Mouse (Mus musculus) brain, embryonic 18.5 days (tissue): Measurements from ENCODE around the gene Hecw1.
"Not testable (repeated sequence)": the region's sequence is repeated elsewhere in the genome, so short reads cannot be mapped to it uniquely, and the experiment has no call there.

Experiments
- DNase-seq: peaks from one replicate; pipeline ENCODE4 v3.0.0-alpha.2; 2012; ENCODE audit warnings: low read depth, low spot score

The Hecw1 gene

GRCm38 (mm10) chr13:14374470-14374869 is 148.6 kb downstream of the Hecw1 start:
- no peak for DNase-seq

- DNase-seq = no peak
These were observed 157.5 kb downstream of the Hecw1 start for GRCm38 (mm10) chr13:14365546-14365945.

GRCm38 (mm10) chr13:14327252-14327651 is 195.8 kb downstream of the Hecw1 start:
- DNase-seq = no peak

- DNase-seq = no peak
These were observed 216.4 kb downstream of the Hecw1 start for GRCm38 (mm10) chr13:14306617-14307016.

GRCm38 (mm10) chr13:14304103-14304502 is 218.9 kb downstream of the Hecw1 start:
- no peak for DNase-seq

GRCm38 (mm10) chr13:14302921-14303320 is 220.1 kb downstream of the Hecw1 start:
- no peak for DNase-seq

GRCm38 (mm10) chr13:14290016-14290415 is 233.0 kb downstream of the Hecw1 start:
- no peak for DNase-seq

- no peak for DNase-seq
These were observed 251.6 kb downstream of the Hecw1 start for GRCm38 (mm10) chr13:14271476-14271875.

GRCm38 (mm10) chr13:14260939-14261338 is 262.1 kb downstream of the Hecw1 start:
- DNase-seq = not testable (repeated sequence)

GRCm38 (mm10) chr13:14245946-14246345 is 277.1 kb downstream of the Hecw1 start:
- DNase-seq = no peak

GRCm38 (mm10) chr13:14179669-14180068 is 343.4 kb downstream of the Hecw1 start:
- DNase-seq = no peak

GRCm38 (mm10) chr13:14177989-14178388 is 345.0 kb downstream of the Hecw1 start:
- no peak for DNase-seq
